Mouse (Mus musculus) small intestine, adult 2 months (tissue): Measurements from ENCODE around the gene 1700025G04Rik. TPM values are rescaled to one million over a fixed set of nuclear protein-coding genes. Genes with fewer than 3 reads are reported as not detected.

Experiments
- H3K27ac ChIP-seq: fragments of 200-500 bp; 2 replicates; pipeline ENCODE4 v1.5.1; 2012; ENCODE audit warnings: low read depth, low read length, control low read depth, inconsistent platforms; ENCODE audit not compliant: insufficient read depth
- H3K27me3 ChIP-seq: fragments of 200-500 bp; 2 replicates; pipeline ENCODE4 v1.6.1; 2012; ENCODE audit warnings: mild to moderate bottlenecking, moderate library complexity, low read length, inconsistent platforms; ENCODE audit not compliant: control insufficient read depth, insufficient read depth
- H3K36me3 ChIP-seq: fragments of 200-500 bp; 2 replicates; pipeline ENCODE4 v1.6.1; 2012; ENCODE audit warnings: mild to moderate bottlenecking, low read length, control low read depth, inconsistent platforms; ENCODE audit not compliant: control insufficient read depth, insufficient read depth
- H3K4me1 ChIP-seq: fragments of 200-500 bp; 2 replicates; pipeline ENCODE4 v1.6.1; 2012; ENCODE audit warnings: low read length, inconsistent platforms, mixed read lengths; ENCODE audit not compliant: control insufficient read depth, insufficient read depth, insufficient read length
- H3K4me3 ChIP-seq: fragments of 200-500 bp; 2 replicates; pipeline ENCODE4 v1.5.1; 2012; ENCODE audit warnings: low read depth, mild to moderate bottlenecking, control low read depth, inconsistent platforms, low read length, moderate library complexity
- CTCF ChIP-seq: fragments of 200-500 bp; IDR thresholded peaks from 2 replicates; pipeline ENCODE4 v1.5.1; 2012; ENCODE audit warnings: low read depth, mild to moderate bottlenecking, control low read depth, inconsistent platforms, low read length, moderate library complexity, mixed read lengths; ENCODE audit not compliant: insufficient replicate concordance, insufficient read length; ENCODE audit errors: extremely low read depth
- POLR2A ChIP-seq: fragments of 200-500 bp; IDR thresholded peaks from 2 replicates; pipeline ENCODE4 v1.6.1; 2012; ENCODE audit warnings: low read depth, mild to moderate bottlenecking, control low read depth, inconsistent platforms, low read length, moderate library complexity
- WGBS: fragments of 180-500 bp; shearing (Covaris S2); methylation state at CpG from one replicate; pipeline ENCODE4 v1.1.7; 2018; 5-methylcytosine and 5-hydroxymethylcytosine counted together
- polyA plus RNA-seq: library from polyadenylated mRNA; depleted of rRNA; stranded (reverse); fragments of >200 nt; gene quantifications from 2 replicates; pipeline ENCODE4 v1.2.3, GENCODE M21; 2012

1700025G04Rik gene
- polyA plus RNA-seq, 1 experiment = 1.8 TPM

- Histone ChIP-seq H3K27me3 (no peaks in the 10 kb centered on the region), H3K4me3 (no peak overlapping the region), H3K27ac (no peak overlapping the region), H3K4me1 (peaks cover 3% of the 10 kb centered on the region; the same call in 1 of the 2 replicates), H3K36me3 (no peaks in the 10 kb centered on the region)
- TF ChIP-seq POLR2A (no peak), CTCF (no peak)
- 34% methylated on average over 7 of the region's 7 CpGs for WGBS
Measured at GRCm38 (mm10) chr1:151953563-151953962, 136.4 kb downstream of the 1700025G04Rik start.

- no peak for TF ChIP-seq CTCF
- no peak for TF ChIP-seq POLR2A
- H3K36me3 ChIP-seq = no peaks in the 10 kb centered on the region
- peak overlapping the region; percentile 58; the same call in 1 of the 2 replicates for H3K27ac ChIP-seq
- WGBS = 66% methylated on average over 3 of the region's 3 CpGs
- H3K4me3 ChIP-seq = no peak overlapping the region
- H3K27me3 ChIP-seq = no peaks in the 10 kb centered on the region
- peaks cover 4% of the 10 kb centered on the region; the same call in 1 of the 2 replicates for H3K4me1 ChIP-seq
Measured at GRCm38 (mm10) chr1:151948065-151948464, 141.9 kb downstream of the 1700025G04Rik start.

GRCm38 (mm10) chr1:151947571-151947970 is 142.4 kb downstream of the 1700025G04Rik start:
- WGBS = 45% methylated on average over 4 of the region's 4 CpGs
- H3K27ac ChIP-seq = peak overlapping the region; percentile 58
- H3K4me3 ChIP-seq = peak overlapping the region; percentile 36; the same call in 1 of the 2 replicates
- no peaks in the 10 kb centered on the region for H3K27me3 ChIP-seq
- no peaks in the 10 kb centered on the region for H3K36me3 ChIP-seq
- H3K4me1 ChIP-seq = peaks cover 5% of the 10 kb centered on the region; the same call in 1 of the 2 replicates
- no peak for TF ChIP-seq CTCF
- TF ChIP-seq POLR2A = no peak

GRCm38 (mm10) chr1:151944457-151945223 is 145.3 kb downstream of the 1700025G04Rik start:
- H3K27ac ChIP-seq = no peak overlapping the region
- no peaks in the 10 kb centered on the region for H3K36me3 ChIP-seq
- H3K4me3 ChIP-seq = no peak overlapping the region
- TF ChIP-seq POLR2A (no peak), CTCF (no peak)
- WGBS = 68% methylated on average over 10 of the region's 10 CpGs
- H3K27me3 ChIP-seq = no peaks in the 10 kb centered on the region
- peaks cover 5% of the 10 kb centered on the region; the same call in 1 of the 2 replicates for H3K4me1 ChIP-seq

- no peaks in the 10 kb centered on the region for H3K36me3 ChIP-seq
- TF ChIP-seq CTCF (no peak), POLR2A (no peak)
- peaks cover 5% of the 10 kb centered on the region; the same call in 1 of the 2 replicates for H3K4me1 ChIP-seq
- 59% methylated on average over 8 of the region's 8 CpGs for WGBS
- no peak overlapping the region for H3K4me3 ChIP-seq
- H3K27ac ChIP-seq = no peak overlapping the region
- no peaks in the 10 kb centered on the region for H3K27me3 ChIP-seq
Measured at GRCm38 (mm10) chr1:151943681-151944237, 146.2 kb downstream of the 1700025G04Rik start.

GRCm38 (mm10) chr1:151942972-151943654 is 146.8 kb downstream of the 1700025G04Rik start:
- TF ChIP-seq CTCF (no peak), POLR2A (no peak)
- Histone ChIP-seq H3K27ac (no peak overlapping the region), H3K4me1 (peaks cover 5% of the 10 kb centered on the region; the same call in 1 of the 2 replicates), H3K4me3 (no peak overlapping the region), H3K36me3 (no peaks in the 10 kb centered on the region), H3K27me3 (no peaks in the 10 kb centered on the region)
- 23% methylated on average over 11 of the region's 11 CpGs for WGBS

GRCm38 (mm10) chr1:151939987-151940386 is 149.9 kb downstream of the 1700025G04Rik start:
- no peaks in the 10 kb centered on the region for H3K27me3 ChIP-seq
- H3K27ac ChIP-seq = no peak overlapping the region
- H3K36me3 ChIP-seq = no peaks in the 10 kb centered on the region
- TF ChIP-seq POLR2A (no peak), CTCF (no peak)
- WGBS = 41% methylated on average over 8 of the region's 8 CpGs
- no peak overlapping the region for H3K4me3 ChIP-seq
- peaks cover 5% of the 10 kb centered on the region; the same call in 1 of the 2 replicates for H3K4me1 ChIP-seq
